Mouse (Mus musculus): Measurements from ENCODE around the gene Atad3a. TPM values are rescaled to one million over a fixed set of nuclear protein-coding genes. Genes with fewer than 3 reads are reported as not detected.

Gene Atad3a
- total and polyA plus RNA-seq, 3 experiments: 133 to 216 (median 154) TPM

GRCm38 (mm10) chr4:155780895-155781294 lies 20.0 kb upstream of the Atad3a start:
- H3K27me3 ChIP-seq (replicated peaks): peaks cover 34% of the 10 kb centered on the region
- H3K9ac ChIP-seq (ENCODE audit: insufficient read depth, low read depth): no peak overlapping the region
- in situ Hi-C loops (cut with MboI; ENCODE audit: low pct_ligation_motif_present, low pct_unique_long_range_greater_than_20kb, low sequenced_read_pairs): no loop called here
- dilution Hi-C loops (cut with MboI; ENCODE audit: extremely low pct_ligation_motif_present, extremely low pct_unique_long_range_greater_than_20kb, low sequenced_read_pairs): no loop called here
- no peak for DNase-seq (ENCODE audit: extremely low read depth)
- no peak overlapping the region for H3K27ac ChIP-seq (ENCODE audit: insufficient read depth, low read depth)
- H3K4me2 ChIP-seq (ENCODE audit: insufficient read depth, low read depth, poor library complexity, severe bottlenecking): no peak overlapping the region
- H3K36me3 ChIP-seq (replicated peaks in 1 of 2; ENCODE audit: control insufficient read depth in 1 of 2, insufficient read depth in 1 of 2, low read length in 1 of 2): no peaks in the 10 kb centered on the region
- H3K79me2 ChIP-seq (replicated peaks; ENCODE audit: control insufficient read depth, extremely low read depth, insufficient read depth, poor library complexity, severe bottlenecking): no peaks in the 10 kb centered on the region
- no peaks in the 10 kb centered on the region for H3K9me3 ChIP-seq (replicated peaks; ENCODE audit: low read length)
- no peak for TF ChIP-seq CHD2 (IDR thresholded peaks at IDR 0.05; ENCODE audit: low read length)
- TF ChIP-seq EP300 (IDR thresholded peaks at IDR 0.05; ENCODE audit: low read length): no peak
- no peak for TF ChIP-seq POLR2A (IDR thresholded peaks at IDR 0.05; ENCODE audit: low read depth, low read length)
- no peak for TF ChIP-seq HCFC1 (IDR thresholded peaks at IDR 0.05; ENCODE audit: low read depth, low read length)
- TF ChIP-seq KAT2A (IDR thresholded peaks at IDR 0.05; ENCODE audit: insufficient replicate concordance, low read length): no peak
- no peak overlapping the region for H3K4me3 ChIP-seq (replicated peaks in 1 of 3; ENCODE audit: low read depth in 2 of 3, low read length in 2 of 3, poor library complexity in 1 of 3)
- peaks cover 2 to 30% of the 10 kb centered on the region in 2 experiments for H3K4me1 ChIP-seq (ENCODE audit: control insufficient read depth in 1 of 2, insufficient read depth in 2 of 2)

- Histone ChIP-seq H3K36me3 (replicated peaks in 1 of 2; ENCODE audit: control insufficient read depth in 1 of 2, insufficient read depth in 1 of 2, low read length in 1 of 2) (no peaks in the 10 kb centered on the region), H3K4me2 (ENCODE audit: insufficient read depth, low read depth, poor library complexity, severe bottlenecking) (no peak overlapping the region), H3K27ac (ENCODE audit: insufficient read depth, low read depth) (no peak overlapping the region), H3K9me3 (replicated peaks; ENCODE audit: low read length) (no peaks in the 10 kb centered on the region), H3K4me3 (replicated peaks in 1 of 3; ENCODE audit: low read depth in 2 of 3, low read length in 2 of 3, poor library complexity in 1 of 3) (no peak overlapping the region), H3K27me3 (replicated peaks) (peaks cover 26% of the 10 kb centered on the region), H3K9ac (ENCODE audit: insufficient read depth, low read depth) (no peak overlapping the region), H3K79me2 (replicated peaks; ENCODE audit: control insufficient read depth, extremely low read depth, insufficient read depth, poor library complexity, severe bottlenecking) (no peaks in the 10 kb centered on the region), H3K4me1 (ENCODE audit: control insufficient read depth in 1 of 2, insufficient read depth in 2 of 2) (peaks cover 12 to 35% of the 10 kb centered on the region in 2 experiments)
- no peak for TF ChIP-seq POLR2A (IDR thresholded peaks at IDR 0.05; ENCODE audit: low read depth, low read length)
- no peak for TF ChIP-seq HCFC1 (IDR thresholded peaks at IDR 0.05; ENCODE audit: low read depth, low read length)
- no peak for TF ChIP-seq MAZ (IDR thresholded peaks at IDR 0.05; ENCODE audit: low read depth, low read length)
- no peak for TF ChIP-seq ZC3H11A (IDR thresholded peaks at IDR 0.05; ENCODE audit: low read depth, low read length)
- TF ChIP-seq CHD1 (IDR thresholded peaks at IDR 0.05; ENCODE audit: low read depth, low read length): no peak
- TF ChIP-seq SMC3 (IDR thresholded peaks at IDR 0.05; ENCODE audit: low read depth, low read length): no peak
- no peak for TF ChIP-seq EP300 (IDR thresholded peaks at IDR 0.05; ENCODE audit: low read length)
- no peak for TF ChIP-seq MAX (IDR thresholded peaks at IDR 0.05; ENCODE audit: low read length)
- TF ChIP-seq MEF2A (IDR thresholded peaks at IDR 0.05; ENCODE audit: borderline replicate concordance, low read depth, low read length): no peak
- no peak for TF ChIP-seq JUND (conservative IDR thresholded peaks at IDR 0.05; ENCODE audit: low read depth, low read length)
- no peak for TF ChIP-seq MXI1 (IDR thresholded peaks at IDR 0.05; ENCODE audit: low read depth, low read length)
- no peak for TF ChIP-seq E2F4 (IDR thresholded peaks at IDR 0.05; ENCODE audit: insufficient replicate concordance, low read depth, low read length)
- no peak for TF ChIP-seq NRF1 (IDR thresholded peaks at IDR 0.05; ENCODE audit: low read depth, low read length)
- no peak for TF ChIP-seq RCOR1 (conservative IDR thresholded peaks at IDR 0.05; ENCODE audit: low read depth, low read length)
- TF ChIP-seq ZNF384 (IDR thresholded peaks at IDR 0.05; ENCODE audit: low read depth, low read length): no peak
- no peak for TF ChIP-seq UBTF (IDR thresholded peaks at IDR 0.05; ENCODE audit: low read depth, low read length)
- no peak for TF ChIP-seq IRF4 (IDR thresholded peaks at IDR 0.05; ENCODE audit: low read depth, low read length)
- no peak for TF ChIP-seq MYC (IDR thresholded peaks at IDR 0.05; ENCODE audit: low read depth, low read length)
- no peak for TF ChIP-seq TBP (conservative IDR thresholded peaks at IDR 0.05; ENCODE audit: low read depth, low read length)
- DNase-seq (ENCODE audit: extremely low read depth): no peak
- dilution Hi-C loops (cut with MboI; ENCODE audit: extremely low pct_ligation_motif_present, extremely low pct_unique_long_range_greater_than_20kb, low sequenced_read_pairs) (no loop called here), in situ Hi-C loops (cut with MboI; ENCODE audit: low pct_ligation_motif_present, low pct_unique_long_range_greater_than_20kb, low sequenced_read_pairs) (no loop called here)
Observed at GRCm38 (mm10) chr4:155779498-155779897, 18.6 kb upstream of the Atad3a start.
